Mouse (Mus musculus) liver, embryonic 14 days (tissue): Measurements from ENCODE around the gene Glmp. TPM values are rescaled to one million over a fixed set of nuclear protein-coding genes. Genes with fewer than 3 reads are reported as not detected.

ENCODE experiments used
- polyA plus RNA-seq: library from polyadenylated mRNA; depleted of rRNA; stranded (reverse); fragments of >200 nt; gene quantifications from 2 replicates; pipeline ENCODE4 v1.2.3, GENCODE M21; 2012; rRNA removed

Glmp gene
- 25.8 and 30.1 TPM in 2 replicates for polyA plus RNA-seq

DNA sequence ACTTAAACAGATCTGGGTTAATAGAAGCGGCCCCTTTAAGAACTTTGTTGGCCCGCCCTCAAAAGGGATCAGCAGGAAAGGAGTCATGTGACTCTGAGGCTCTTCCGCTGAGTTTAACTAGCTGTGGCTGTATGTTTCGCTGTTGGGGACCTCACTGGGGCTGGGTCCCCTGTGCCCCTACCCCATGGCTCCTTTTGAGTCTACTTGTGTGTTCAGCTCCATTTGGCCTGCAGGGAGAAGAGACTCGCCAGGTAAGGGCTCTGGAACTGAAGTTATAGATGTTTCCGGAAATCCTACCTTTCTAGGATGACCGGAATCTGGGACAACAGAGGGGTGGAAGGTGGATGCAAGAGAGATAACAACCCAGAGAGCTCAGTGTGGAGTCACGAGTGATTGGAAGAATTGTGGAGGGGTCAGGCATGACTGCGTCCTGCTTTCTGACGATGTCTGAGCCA is at the start of gene Glmp:
TSS of gene Glmp (plus strand) at position 73 of the 455 bp plus-strand sequence.

DNA sequence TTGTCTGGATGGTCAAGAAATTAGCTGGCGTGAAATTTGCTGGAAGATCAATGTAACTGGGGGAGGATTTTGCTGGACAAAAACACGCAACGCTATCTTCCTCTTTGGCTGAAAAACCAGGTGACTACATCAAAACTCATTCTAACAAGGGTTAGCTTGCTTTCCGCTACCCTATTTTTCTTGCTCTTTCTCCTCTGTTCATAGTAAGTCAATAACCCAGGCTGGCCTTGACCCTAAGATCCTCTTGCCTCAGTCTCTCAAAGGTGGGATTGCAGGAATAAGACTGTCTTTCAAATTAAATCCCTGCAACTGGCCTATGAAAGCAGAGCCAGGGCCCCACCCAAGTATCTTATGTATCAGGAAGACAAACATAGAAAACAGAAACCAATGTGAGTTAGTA is 37.7 kb upstream of the Glmp start, which contains the start of gene Gm38392:
TSS of gene Gm38392 (minus strand) at position 101 of the 400 bp plus-strand sequence.

DNA sequence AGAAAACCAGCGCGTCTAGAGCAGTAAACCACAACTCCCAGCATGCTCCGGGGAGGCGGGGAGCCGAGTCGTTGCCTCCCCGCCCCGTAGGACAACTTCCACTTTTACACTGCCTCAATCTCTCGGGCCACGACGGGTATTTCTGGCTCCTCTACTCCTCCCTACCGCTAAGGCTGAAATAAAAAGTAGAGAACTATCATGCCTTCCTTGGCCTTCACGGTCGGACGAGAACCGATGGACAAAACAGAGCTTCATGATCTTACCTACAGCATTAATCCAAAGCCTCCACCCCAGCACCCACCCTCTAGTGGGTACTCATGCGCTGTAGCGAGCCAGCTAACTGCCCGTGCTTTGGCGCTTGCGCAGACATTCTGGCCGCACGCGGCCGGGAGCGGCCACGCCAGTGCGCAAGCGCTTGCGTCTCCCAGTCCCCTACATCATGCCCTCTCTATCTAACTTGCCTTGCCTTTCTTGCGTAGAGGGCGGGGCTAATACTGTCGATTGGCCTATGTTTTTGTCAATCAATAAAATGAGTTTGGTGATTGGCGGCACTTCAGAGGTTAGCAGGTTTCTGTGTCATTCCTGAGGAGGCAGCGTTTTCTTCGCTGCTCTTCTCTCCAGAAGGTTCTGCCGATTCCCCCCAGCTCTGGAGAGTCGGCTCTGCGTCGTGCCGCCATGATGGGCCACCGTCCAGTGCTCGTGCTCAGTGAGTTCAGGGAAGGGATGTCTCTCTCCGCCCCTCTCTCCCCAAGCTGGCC is 28.1 kb upstream of the Glmp start, which contains the start of the genes Tsacc and Cct3:
TSS of gene Tsacc (minus strand) at position 439 of the 758 bp plus-strand sequence.
TSS of gene Cct3 (plus strand) at position 556 of the 758 bp plus-strand sequence.

DNA sequence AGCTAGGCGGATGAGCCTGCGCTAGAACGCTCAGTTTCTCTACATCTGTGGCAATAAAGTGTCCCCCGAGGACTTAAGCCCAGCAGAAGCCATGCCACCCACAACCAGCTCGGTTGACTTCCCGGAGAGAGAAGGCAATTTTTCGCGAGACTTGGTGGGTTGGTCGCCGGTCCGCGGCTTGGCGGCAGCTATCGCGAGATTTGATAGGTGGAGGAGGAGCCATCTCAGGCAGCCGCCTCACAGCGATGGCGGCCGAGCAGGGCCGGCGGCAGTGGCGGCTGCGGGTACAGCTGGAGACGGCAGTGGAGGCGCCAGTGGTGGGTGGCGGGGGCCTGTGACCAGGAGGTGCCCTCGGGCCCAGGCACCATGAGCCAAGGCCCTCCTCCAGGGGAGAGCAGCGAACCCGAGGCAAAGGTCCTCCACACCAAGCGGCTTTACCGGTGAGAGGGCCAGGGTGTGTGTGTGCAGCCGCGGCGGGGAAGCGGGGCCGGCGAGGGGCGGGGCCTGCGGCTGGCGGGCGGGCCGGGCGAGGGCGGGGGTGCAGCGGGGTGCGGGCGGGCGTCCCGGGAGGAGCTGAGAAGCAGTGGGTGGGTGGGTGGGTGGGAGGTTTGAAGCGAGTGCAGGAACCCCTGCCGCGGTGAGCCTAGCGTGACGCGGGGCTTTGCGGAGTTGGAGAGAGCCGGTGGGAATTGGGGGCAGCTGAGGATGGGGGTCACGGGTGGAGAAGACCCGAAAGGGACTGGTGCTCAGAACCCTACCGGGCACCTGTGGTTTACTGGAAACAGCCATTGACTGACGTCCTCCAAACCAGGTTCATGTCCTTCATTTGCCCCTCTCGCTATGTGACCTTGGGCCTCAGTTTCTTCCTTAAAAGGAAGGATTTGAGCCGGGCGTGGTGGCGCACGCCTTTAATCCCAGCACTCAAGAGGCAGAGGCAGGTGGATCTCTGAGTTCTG is 11.5 kb downstream of the Glmp start, which contains the start of the genes Tmem79 and Smg5:
TSS of gene Tmem79 (minus strand) at position 91 of the 956 bp plus-strand sequence.
TSS of gene Smg5 (plus strand) at position 203 of the 956 bp plus-strand sequence.

DNA sequence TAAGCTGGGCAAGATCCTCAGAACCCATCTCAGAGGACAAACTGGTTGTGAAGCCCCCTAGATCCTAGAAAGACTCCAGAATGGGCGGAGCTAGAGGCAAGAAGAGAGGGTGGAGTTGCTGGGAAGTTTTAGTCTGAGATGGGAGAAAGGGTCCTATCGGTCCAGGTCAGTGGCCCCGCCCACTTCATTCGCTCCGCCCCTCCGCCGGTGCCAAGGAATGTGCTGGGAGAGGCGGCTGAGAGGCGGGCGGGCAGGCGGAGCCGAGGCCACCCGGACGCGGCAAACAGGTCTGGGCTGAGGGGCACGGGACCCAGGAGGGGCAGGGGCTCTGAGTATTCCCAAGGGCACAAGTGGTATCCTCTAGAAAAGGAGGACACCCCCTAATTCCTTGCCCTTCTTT is 39.5 kb downstream of the Glmp start, which contains the start of gene Paqr6:
TSS of gene Paqr6 (plus strand) at position 248 of the 400 bp plus-strand sequence.

DNA sequence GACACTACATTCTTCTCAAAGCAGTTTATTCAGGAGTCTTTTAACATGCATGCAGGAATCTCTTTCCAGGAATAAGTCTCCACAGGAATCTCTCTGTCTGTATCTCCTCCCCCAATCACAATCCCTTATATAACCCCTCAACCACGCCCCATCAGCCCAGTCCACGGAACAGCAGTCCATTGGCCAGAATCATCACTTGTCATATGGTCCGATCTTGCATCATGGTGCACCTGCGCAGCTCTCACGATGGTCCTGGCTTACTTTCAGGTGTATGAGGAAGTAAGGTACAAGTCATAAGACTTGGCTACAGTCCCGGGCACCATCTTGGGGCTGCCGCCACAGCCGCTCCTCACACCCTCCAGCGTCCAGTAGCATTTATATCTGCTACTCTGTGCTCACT is 47.8 kb downstream of the Glmp start, which contains the start of gene Bglap3:
TSS of gene Bglap3 (minus strand) at position 101 of the 400 bp plus-strand sequence.

DNA sequence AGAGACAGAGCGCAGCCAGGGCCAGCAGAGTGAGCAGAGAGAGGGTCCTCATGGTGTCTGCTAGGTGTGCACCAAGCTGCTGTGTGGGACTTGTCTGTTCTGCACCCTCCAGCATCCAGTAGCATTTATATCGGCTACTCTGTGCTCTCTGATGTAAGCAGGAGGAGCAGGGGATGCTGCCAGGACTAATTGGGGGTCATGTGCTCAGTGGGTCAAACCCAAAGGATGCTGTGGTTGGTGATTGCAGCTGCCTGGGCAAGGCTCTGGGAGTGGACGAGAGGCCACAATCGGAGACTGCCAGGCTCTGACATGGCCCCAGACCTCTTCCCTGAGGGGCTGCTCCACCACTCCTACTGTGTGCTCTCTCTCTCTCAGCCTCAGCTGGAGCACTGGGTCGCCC is 53.8 kb downstream of the Glmp start, which contains the start of gene Bglap2:
TSS of gene Bglap2 (minus strand) at position 101 of the 400 bp plus-strand sequence.

Other genes starting within 250 kb of the Glmp start
- gene Ttc24, start 246.7 kb upstream of the Glmp start, polyA plus RNA-seq: not detected in 2 replicates
- 7.0 and 8.7 TPM in 2 replicates for gene Iqgap3, start 243.1 kb upstream of the Glmp start, polyA plus RNA-seq
- gene Mef2d, start 182.7 kb upstream of the Glmp start, polyA plus RNA-seq: 8.7 and 10.4 TPM in 2 replicates
- gene Rhbg, start 70.3 kb upstream of the Glmp start, polyA plus RNA-seq: 5.2 and 5.9 TPM in 2 replicates
- 0.05 TPM in 1 of 2 replicates, not detected in the other for gene Gm38392, start 37.8 kb upstream of the Glmp start, polyA plus RNA-seq
- gene Tsacc, start 28.0 kb upstream of the Glmp start, polyA plus RNA-seq: 2.3 TPM in 2 replicates
- 184 and 203 TPM in 2 replicates for gene Cct3, start 27.9 kb upstream of the Glmp start, polyA plus RNA-seq
- gene Tmem79, start 11.1 kb downstream of the Glmp start, polyA plus RNA-seq: 0.53 and 0.83 TPM in 2 replicates
- gene Smg5, start 11.2 kb downstream of the Glmp start, polyA plus RNA-seq: 31.8 and 36.4 TPM in 2 replicates
- 6.3 and 7.4 TPM in 2 replicates for gene Paqr6, start 39.6 kb downstream of the Glmp start, polyA plus RNA-seq
- gene Bglap3, start 47.7 kb downstream of the Glmp start, polyA plus RNA-seq: 0.31 and 0.45 TPM in 2 replicates
- gene Bglap2, start 53.7 kb downstream of the Glmp start, polyA plus RNA-seq: not detected in 2 replicates
- not detected in 2 replicates for gene Bglap, start 59.4 kb downstream of the Glmp start, polyA plus RNA-seq
- 57.8 and 64.4 TPM in 2 replicates for gene Pmf1, start 85.3 kb downstream of the Glmp start, polyA plus RNA-seq
- 7.5 and 8.9 TPM in 2 replicates for gene Slc25a44, start 100.1 kb downstream of the Glmp start, polyA plus RNA-seq
- gene Sema4a, start 136.2 kb downstream of the Glmp start, polyA plus RNA-seq: 11.0 and 13.4 TPM in 2 replicates
- 62.2 and 64.1 TPM in 2 replicates for gene Lmna, start 184.9 kb downstream of the Glmp start, polyA plus RNA-seq
- gene Mex3a, start 207.4 kb downstream of the Glmp start, polyA plus RNA-seq: 1.2 and 1.3 TPM in 2 replicates
- 0.12 and 0.32 TPM in 2 replicates for gene Rab25, start 223.3 kb downstream of the Glmp start, polyA plus RNA-seq
- 70.8 and 71.2 TPM in 2 replicates for gene Lamtor2, start 228.1 kb downstream of the Glmp start, polyA plus RNA-seq
- gene Ubqln4, start 228.7 kb downstream of the Glmp start, polyA plus RNA-seq: 21.4 and 23.9 TPM in 2 replicates